Mouse (Mus musculus) naive thymus-derived CD4-positive, alpha-beta T cell, adult 2 months (primary cell): ENCODE results near the gene Rrp12.
"Not testable (repeated sequence)": the region's sequence is repeated elsewhere in the genome, so short reads cannot be mapped to it uniquely, and the experiment has no call there.

Source experiments
- DNase-seq: peaks from one replicate; pipeline ENCODE4 v3.0.0-alpha.2; 2011; ENCODE audit warnings: low read depth

Gene Rrp12

GRCm38 (mm10) chr19:41847992-41848851 lies 47.8 kb downstream of the Rrp12 start, which contains the start of gene Frat2:
Frat2 (minus strand) TSS chr19:41848132.
- DNase-seq: peak; percentile 97

GRCm38 (mm10) chr19:41847614-41847991 lies 48.4 kb downstream of the Rrp12 start:
- not testable (repeated sequence) for DNase-seq

GRCm38 (mm10) chr19:41847091-41847581 lies 48.8 kb downstream of the Rrp12 start:
- peak; percentile 55 for DNase-seq

- peak; percentile 46 for DNase-seq
Measured at GRCm38 (mm10) chr19:41846366-41847090, 49.4 kb downstream of the Rrp12 start.

- peak; percentile 74 for DNase-seq
Measured at GRCm38 (mm10) chr19:41844345-41844744, 51.6 kb downstream of the Rrp12 start.

- DNase-seq: no peak
Measured at GRCm38 (mm10) chr19:41842706-41843105, 53.3 kb downstream of the Rrp12 start.

GRCm38 (mm10) chr19:41842196-41842595 lies 53.8 kb downstream of the Rrp12 start:
- no peak for DNase-seq

- no peak for DNase-seq
Measured at GRCm38 (mm10) chr19:41841105-41841750, 54.7 kb downstream of the Rrp12 start.

GRCm38 (mm10) chr19:41839685-41840084 lies 56.3 kb downstream of the Rrp12 start:
- no peak for DNase-seq

GRCm38 (mm10) chr19:41838808-41839207 lies 57.2 kb downstream of the Rrp12 start:
- DNase-seq: no peak

- DNase-seq: no peak
Measured at GRCm38 (mm10) chr19:41837917-41838261, 58.1 kb downstream of the Rrp12 start.

GRCm38 (mm10) chr19:41837194-41837916 lies 58.6 kb downstream of the Rrp12 start:
- DNase-seq: no peak

GRCm38 (mm10) chr19:41836719-41837118 lies 59.3 kb downstream of the Rrp12 start:
- DNase-seq: no peak

GRCm38 (mm10) chr19:41835816-41836215 lies 60.2 kb downstream of the Rrp12 start:
- no peak for DNase-seq

- DNase-seq: no peak
Measured at GRCm38 (mm10) chr19:41835407-41835806, 60.6 kb downstream of the Rrp12 start.

GRCm38 (mm10) chr19:41832501-41833201 lies 63.3 kb downstream of the Rrp12 start:
- no peak for DNase-seq

GRCm38 (mm10) chr19:41831718-41832391 lies 64.1 kb downstream of the Rrp12 start:
- DNase-seq: peak; percentile 13

GRCm38 (mm10) chr19:41831101-41831570 lies 64.8 kb downstream of the Rrp12 start:
- no peak for DNase-seq

- peak; percentile 70 for DNase-seq
Measured at GRCm38 (mm10) chr19:41830106-41831031, 65.6 kb downstream of the Rrp12 start.
